Mouse (Mus musculus) lung, embryonic 15.5 days (tissue): ENCODE data around the gene Efna1. TPM values are rescaled to one million over a fixed set of nuclear protein-coding genes. Genes with fewer than 3 reads are reported as not detected.

ENCODE experiments used
- ATAC-seq: fragments of 200-750 bp; cut with Nextera tagmentation; 2 replicates; pipeline ENCODE4 v1.8.0; 2017; ENCODE audit warnings: moderate number of reproducible peaks, borderline replicate concordance; ENCODE audit not compliant: low FRiP score, low TSS enrichment; ENCODE audit errors: extremely low read depth
- H3K27ac ChIP-seq: fragments of 300-500 bp; sonication (generic); 2 replicates; pipeline ENCODE4 v1.5.1; 2015; ENCODE audit warnings: moderate library complexity, mild to moderate bottlenecking, inconsistent platforms
- H3K27me3 ChIP-seq: fragments of 300-500 bp; sonication (generic); 2 replicates; pipeline ENCODE4 v1.6.1; 2015; ENCODE audit warnings: inconsistent platforms
- H3K36me3 ChIP-seq: fragments of 300-500 bp; sonication (generic); 2 replicates; pipeline ENCODE4 v1.6.1; 2015; ENCODE audit warnings: inconsistent platforms
- H3K4me1 ChIP-seq: fragments of 300-500 bp; sonication (generic); 2 replicates; pipeline ENCODE4 v1.6.1; 2015; ENCODE audit warnings: inconsistent platforms
- H3K4me2 ChIP-seq: fragments of 300-500 bp; sonication (generic); 2 replicates; pipeline ENCODE4 v1.6.1; 2015; ENCODE audit warnings: inconsistent platforms, mild to moderate bottlenecking, moderate library complexity
- H3K4me3 ChIP-seq: fragments of 300-500 bp; sonication (generic); 2 replicates; pipeline ENCODE4 v1.5.1; 2015; ENCODE audit warnings: mild to moderate bottlenecking, inconsistent platforms
- H3K9ac ChIP-seq: fragments of 300-500 bp; sonication (generic); 2 replicates; pipeline ENCODE4 v1.6.1; 2015; ENCODE audit warnings: inconsistent platforms
- H3K9me3 ChIP-seq: fragments of 300-500 bp; sonication (generic); 2 replicates; pipeline ENCODE4 v1.6.1; 2016; ENCODE audit warnings: inconsistent platforms
- WGBS: fragments of 180-500 bp; shearing (Covaris S2); methylation state at CpG from one replicate; pipeline ENCODE4 v1.1.7; 2015; 5-methylcytosine and 5-hydroxymethylcytosine counted together
- polyA plus RNA-seq: library from polyadenylated mRNA; unstranded; fragments of >200 nt; fragmentation: Nextera tagmentation; extraction: Ambion mirVana; gene quantifications from 2 replicates; pipeline ENCODE4 v1.2.1, GENCODE M21; 2015

Gene Efna1
- polyA plus RNA-seq: 89.7 and 94.5 TPM in 2 replicates

DNA sequence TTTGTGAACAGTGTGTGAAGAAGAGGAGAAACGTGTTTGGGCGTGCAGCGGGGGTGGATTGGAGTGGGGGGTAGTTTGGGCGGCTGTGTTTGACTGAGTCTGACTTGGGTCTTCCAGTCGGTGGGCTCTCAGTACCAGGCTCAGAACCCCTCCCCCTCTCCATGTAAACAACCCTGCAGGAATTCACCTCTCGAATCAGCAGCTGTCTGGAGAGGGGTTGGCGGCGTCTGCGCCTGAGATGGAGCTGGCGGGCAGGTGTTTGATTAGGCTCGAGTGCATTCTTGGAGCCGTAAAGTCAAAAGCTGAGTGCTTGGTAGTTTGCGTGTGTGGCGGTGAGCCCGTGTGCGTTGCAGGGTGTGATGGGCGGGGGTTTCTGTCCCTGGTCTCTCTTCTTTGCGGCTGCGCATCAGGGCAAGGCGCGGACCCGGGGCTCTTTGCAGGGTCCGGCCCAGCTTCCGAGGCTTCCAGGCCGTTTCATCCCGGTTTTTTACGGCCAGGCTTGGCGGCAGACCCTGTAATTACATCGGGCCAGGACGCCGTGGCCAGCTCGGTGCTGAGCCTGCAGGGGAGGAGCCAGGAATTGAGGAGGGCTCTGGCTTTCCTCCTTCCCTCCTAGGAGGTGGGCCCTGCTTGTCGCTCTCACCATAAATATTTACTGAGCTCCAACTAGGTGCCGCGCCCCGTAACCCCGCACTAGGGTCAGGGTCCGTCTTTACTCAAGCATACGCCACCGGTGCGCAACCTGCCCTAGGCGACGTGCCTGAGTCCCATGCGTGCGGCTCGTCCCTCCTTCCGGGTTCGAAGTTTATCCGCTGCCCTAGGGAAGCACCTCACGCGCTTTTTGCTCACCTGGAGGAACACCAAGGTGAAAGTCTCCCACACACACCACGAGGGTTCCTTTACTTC lies at the start of gene Efna1:
Gene Efna1 (minus strand): TSS at position 537 of the 906 bp plus-strand sequence.
- Histone ChIP-seq H3K36me3 (peaks cover 2% of the 10 kb centered on the region; the same call in 1 of the 2 replicates), H3K9me3 (no peaks in the 10 kb centered on the region), H3K27ac (peak within 1 kb of the TSS; percentile 94), H3K4me3 (peak within 1 kb of the TSS; percentile 64), H3K9ac (peak within 1 kb of the TSS; percentile 77), H3K4me2 (peak within 1 kb of the TSS; percentile 85), H3K27me3 (peaks cover 8% of the 10 kb centered on the region; the same call in 1 of the 2 replicates), H3K4me1 (peaks cover 43% of the 10 kb centered on the region)
- WGBS: under 1% methylated on average over 52 of the region's 52 CpGs
- peak; percentile 32; the same call in 1 of the 2 replicates for ATAC-seq

DNA sequence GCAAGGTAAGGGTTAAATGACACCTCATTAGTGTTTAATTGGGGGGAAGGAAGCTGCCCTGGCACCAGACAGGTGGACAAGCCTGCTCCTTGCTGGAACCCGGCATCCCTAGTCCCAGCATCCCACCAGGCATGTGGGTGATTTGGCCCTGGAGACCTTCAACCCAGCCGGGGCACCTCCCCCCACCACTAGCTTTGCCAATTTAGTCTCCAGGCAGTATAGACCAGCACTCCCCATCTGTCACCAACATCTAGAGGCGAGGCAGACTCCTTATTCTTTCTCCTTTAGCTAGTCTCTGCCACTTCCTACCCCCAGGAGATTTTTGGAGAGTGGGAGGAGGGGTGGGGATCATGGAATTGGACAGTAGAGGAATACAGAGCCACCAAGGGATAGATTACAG lies 49.4 kb upstream of the Efna1 start:
- Histone ChIP-seq H3K27me3 (peaks cover 9% of the 10 kb centered on the region; the same call in 1 of the 2 replicates), H3K9ac (no peak overlapping the region), H3K4me2 (no peak overlapping the region), H3K36me3 (peaks cover 24% of the 10 kb centered on the region), H3K4me1 (peaks cover 25% of the 10 kb centered on the region), H3K9me3 (no peaks in the 10 kb centered on the region), H3K27ac (no peak overlapping the region), H3K4me3 (no peak overlapping the region)
- WGBS: 52% methylated on average over 3 of the region's 3 CpGs
- ATAC-seq: no peak

DNA sequence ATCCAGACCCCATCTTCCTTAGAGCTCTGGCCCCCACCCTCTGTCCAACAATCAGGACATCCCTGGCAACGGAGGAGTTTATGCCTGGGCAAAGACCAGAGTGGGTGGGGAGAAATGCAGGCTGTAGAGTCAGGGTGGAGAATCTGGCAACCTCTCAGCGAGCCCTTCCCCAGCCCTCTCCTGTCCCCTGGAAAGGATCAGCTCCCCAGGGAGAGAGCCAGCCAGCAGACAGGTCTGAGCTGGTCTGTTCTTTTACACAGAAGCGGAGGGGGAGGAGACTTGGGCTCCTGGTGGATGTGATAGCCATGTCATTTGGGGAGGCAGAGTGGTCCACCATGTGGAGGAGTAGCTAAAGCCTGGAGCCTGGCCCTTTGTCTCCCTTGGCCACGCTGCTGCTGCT lies 47.7 kb upstream of the Efna1 start:
- no peaks in the 10 kb centered on the region for H3K9me3 ChIP-seq
- H3K36me3 ChIP-seq: peaks cover 7% of the 10 kb centered on the region
- 24% methylated on average over 4 of the region's 4 CpGs for WGBS
- ATAC-seq: no peak
- H3K4me2 ChIP-seq: no peak overlapping the region
- peaks cover 28% of the 10 kb centered on the region for H3K4me1 ChIP-seq
- peaks cover 9% of the 10 kb centered on the region; the same call in 1 of the 2 replicates for H3K27me3 ChIP-seq
- H3K4me3 ChIP-seq: no peak overlapping the region
- H3K27ac ChIP-seq: no peak overlapping the region
- no peak overlapping the region for H3K9ac ChIP-seq

GRCm38 (mm10) chr3:89327371-89327870 lies 46.5 kb upstream of the Efna1 start:
- WGBS: 35% methylated on average over 9 of the region's 9 CpGs

DNA sequence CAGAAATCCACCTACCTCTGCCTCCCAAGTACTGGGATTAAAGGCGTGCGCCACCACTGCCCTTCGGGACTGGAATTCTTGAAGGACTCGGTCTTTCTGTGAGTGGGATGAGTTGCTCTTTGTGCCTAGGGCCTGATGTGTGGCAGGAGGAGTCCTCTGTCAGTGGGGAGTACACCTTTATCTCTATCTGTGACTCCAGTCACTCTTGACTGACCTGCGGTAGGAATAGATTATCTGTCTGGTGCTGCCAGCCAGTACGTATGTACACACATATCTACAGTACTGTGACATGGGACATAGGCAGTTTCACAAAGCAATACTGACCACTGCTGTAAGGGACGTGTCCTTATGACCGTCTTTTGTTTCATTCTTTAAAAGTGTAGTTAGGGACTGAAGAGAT lies 44.9 kb upstream of the Efna1 start:
- Histone ChIP-seq H3K9me3 (no peaks in the 10 kb centered on the region), H3K9ac (no peak overlapping the region), H3K4me3 (no peak overlapping the region), H3K4me2 (no peak overlapping the region), H3K4me1 (peaks cover 29% of the 10 kb centered on the region), H3K27me3 (peaks cover 31% of the 10 kb centered on the region), H3K27ac (no peak overlapping the region), H3K36me3 (no peaks in the 10 kb centered on the region)
- ATAC-seq: no peak
- WGBS: 91% methylated on average over 8 of the region's 8 CpGs

More at GRCm38 (mm10) chr3:89327371-89327870, 46.5 kb upstream of the Efna1 start:
- Histone ChIP-seq H3K4me2 (no peak overlapping the region), H3K9me3 (no peaks in the 10 kb centered on the region), H3K4me1 (peaks cover 19% of the 10 kb centered on the region), H3K4me3 (no peak overlapping the region), H3K27me3 (peaks cover 15% of the 10 kb centered on the region; the same call in 1 of the 2 replicates), H3K9ac (no peak overlapping the region), H3K27ac (no peak overlapping the region), H3K36me3 (no peaks in the 10 kb centered on the region)
- no peak for ATAC-seq

- peaks cover 43% of the 10 kb centered on the region for H3K4me1 ChIP-seq
- no peaks in the 10 kb centered on the region for H3K36me3 ChIP-seq
- H3K9me3 ChIP-seq: no peaks in the 10 kb centered on the region
- H3K27ac ChIP-seq: no peak within 1 kb of the TSS
- peak within 1 kb of the TSS; percentile 55 for H3K4me3 ChIP-seq
- WGBS: under 1% methylated on average over 36 of the region's 53 CpGs
- peak within 1 kb of the TSS; percentile 97 for H3K4me2 ChIP-seq
- H3K9ac ChIP-seq: peak within 1 kb of the TSS; percentile 51
- ATAC-seq: peak; percentile 36; the same call in 1 of the 2 replicates
- H3K27me3 ChIP-seq: peaks cover 54% of the 10 kb centered on the region
Measured at GRCm38 (mm10) chr3:89322514-89323165, 41.7 kb upstream of the Efna1 start, which contains the start of gene Efna3. Efna3 (minus strand) TSS chr3:89322965.

GRCm38 (mm10) chr3:89322131-89322500 lies 41.2 kb upstream of the Efna1 start:
- H3K9ac ChIP-seq: peak overlapping the region; percentile 51
- H3K27me3 ChIP-seq: peaks cover 54% of the 10 kb centered on the region

GRCm38 (mm10) chr3:89321183-89322130 lies 40.5 kb upstream of the Efna1 start:
- Histone ChIP-seq H3K4me1 (peaks cover 52% of the 10 kb centered on the region), H3K9me3 (no peaks in the 10 kb centered on the region), H3K9ac (peak overlapping the region; percentile 51), H3K4me2 (peak overlapping the region; percentile 97), H3K4me3 (peak overlapping the region; percentile 55), H3K27ac (no peak overlapping the region), H3K36me3 (no peaks in the 10 kb centered on the region), H3K27me3 (peaks cover 54% of the 10 kb centered on the region)
- 0 out of 2 replicates have a peak, but pooled peaks have one; percentile 5 for ATAC-seq
- WGBS: 2% methylated on average over 66 of the region's 66 CpGs

More at GRCm38 (mm10) chr3:89322131-89322500, 41.2 kb upstream of the Efna1 start:
- H3K27ac ChIP-seq: no peak overlapping the region
- WGBS: 1% methylated on average over 14 of the region's 14 CpGs
- H3K4me2 ChIP-seq: peak overlapping the region; percentile 97
- peaks cover 46% of the 10 kb centered on the region for H3K4me1 ChIP-seq
- H3K36me3 ChIP-seq: no peaks in the 10 kb centered on the region
- peak overlapping the region; percentile 55 for H3K4me3 ChIP-seq
- H3K9me3 ChIP-seq: no peaks in the 10 kb centered on the region
- no peak for ATAC-seq

DNA sequence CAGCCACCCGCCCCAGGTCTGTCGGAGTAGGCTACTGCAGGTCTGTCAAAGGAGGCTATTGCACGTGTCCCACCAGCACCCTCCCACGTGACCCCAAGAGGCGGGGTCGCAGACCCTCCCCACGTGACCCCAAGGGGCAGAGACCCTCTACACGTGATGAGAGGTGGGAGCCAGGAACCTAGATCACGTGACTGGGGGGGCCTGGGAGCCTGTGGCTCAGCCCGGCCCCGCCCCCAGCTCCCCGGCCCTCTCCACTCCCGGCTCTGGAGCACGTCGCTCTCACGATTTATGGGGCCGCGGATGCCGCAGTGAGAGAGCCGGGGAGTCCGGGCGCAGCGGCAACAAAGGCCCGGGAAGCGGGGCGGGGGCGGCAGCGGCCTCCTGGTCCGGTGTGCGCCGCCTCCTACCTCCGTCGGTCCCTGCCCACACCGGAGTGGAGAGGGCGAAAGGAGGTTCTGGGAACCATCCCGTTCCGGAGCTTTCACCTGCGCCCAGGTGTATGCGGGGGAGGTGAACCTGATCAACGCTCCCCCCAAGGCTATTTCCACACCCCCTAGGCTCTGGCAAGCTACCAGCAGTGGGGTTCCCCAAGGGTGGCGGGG lies 39.7 kb upstream of the Efna1 start:
- H3K36me3 ChIP-seq: no peaks in the 10 kb centered on the region
- peak overlapping the region; percentile 51 for H3K9ac ChIP-seq
- no peak for ATAC-seq
- under 1% methylated on average over 41 of the region's 41 CpGs for WGBS
- no peak overlapping the region for H3K27ac ChIP-seq
- H3K4me3 ChIP-seq: peak overlapping the region; percentile 55
- no peaks in the 10 kb centered on the region for H3K9me3 ChIP-seq
- H3K27me3 ChIP-seq: peaks cover 61% of the 10 kb centered on the region
- peak overlapping the region; percentile 97 for H3K4me2 ChIP-seq
- peaks cover 60% of the 10 kb centered on the region for H3K4me1 ChIP-seq

DNA sequence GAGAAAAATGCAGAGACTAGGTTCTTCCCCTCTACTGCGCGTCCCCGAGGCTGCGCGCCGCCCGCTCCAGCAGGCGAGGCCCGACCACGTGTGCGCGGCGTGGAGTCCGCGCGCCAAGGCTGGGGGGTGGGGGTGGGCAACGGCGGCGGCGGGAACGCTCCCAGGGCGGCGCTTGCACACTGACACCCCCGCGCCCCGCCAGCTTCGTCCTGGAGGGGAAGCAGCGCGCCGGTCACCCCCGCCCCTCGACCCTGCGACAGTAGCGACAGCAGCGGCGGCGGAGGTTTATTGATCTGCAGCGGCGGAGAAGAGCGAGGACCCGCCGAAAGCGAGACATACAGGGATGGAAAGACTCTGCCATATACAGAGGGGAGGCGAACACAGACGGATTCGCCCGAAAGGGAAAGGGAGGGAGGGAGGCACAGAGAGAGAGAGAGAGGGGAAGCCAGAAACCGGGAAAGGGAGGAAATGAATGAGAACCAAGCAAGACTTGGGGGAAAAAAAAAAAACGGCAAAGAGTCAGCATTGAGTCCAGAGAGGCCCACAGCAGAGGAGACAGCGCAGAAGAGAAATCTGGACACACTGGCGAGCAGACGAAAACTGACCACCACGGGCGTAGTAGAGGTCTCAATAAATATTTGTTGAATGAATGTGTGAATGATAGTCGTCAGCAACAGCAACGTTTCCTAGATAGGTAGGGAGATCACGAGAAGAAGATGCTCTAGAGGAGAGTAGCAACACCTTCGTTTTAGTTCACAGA lies 38.8 kb upstream of the Efna1 start:
- Histone ChIP-seq H3K4me2 (peak overlapping the region; percentile 97), H3K27me3 (peaks cover 61% of the 10 kb centered on the region), H3K4me1 (peaks cover 63% of the 10 kb centered on the region), H3K36me3 (no peaks in the 10 kb centered on the region), H3K9me3 (no peaks in the 10 kb centered on the region), H3K9ac (peak overlapping the region; percentile 43), H3K27ac (no peak overlapping the region), H3K4me3 (peak overlapping the region; percentile 55)
- ATAC-seq: no peak
- WGBS: 2% methylated on average over 58 of the region's 58 CpGs
